Mouse (Mus musculus): ENCODE measurements at regions not wholly inside any gene's neighbourhood (a gene's known extent, or its start where the extent isn't known, plus 50 kb on each side); places are given as distances from the start of the nearest gene placed in this dataset.

GRCm38 (mm10) chr1:77957156-77957767 lies 239.7 kb downstream of the Pax3 start:
- TF ChIP-seq CTCF (IDR thresholded peaks at IDR 0.05), result no peak
- TF ChIP-seq EP300 (IDR thresholded peaks at IDR 0.05), result no peak

Measured in lung, postnatal 0 days (tissue).